Mouse (Mus musculus): ENCODE data around the gene Piwil4.

DNA sequence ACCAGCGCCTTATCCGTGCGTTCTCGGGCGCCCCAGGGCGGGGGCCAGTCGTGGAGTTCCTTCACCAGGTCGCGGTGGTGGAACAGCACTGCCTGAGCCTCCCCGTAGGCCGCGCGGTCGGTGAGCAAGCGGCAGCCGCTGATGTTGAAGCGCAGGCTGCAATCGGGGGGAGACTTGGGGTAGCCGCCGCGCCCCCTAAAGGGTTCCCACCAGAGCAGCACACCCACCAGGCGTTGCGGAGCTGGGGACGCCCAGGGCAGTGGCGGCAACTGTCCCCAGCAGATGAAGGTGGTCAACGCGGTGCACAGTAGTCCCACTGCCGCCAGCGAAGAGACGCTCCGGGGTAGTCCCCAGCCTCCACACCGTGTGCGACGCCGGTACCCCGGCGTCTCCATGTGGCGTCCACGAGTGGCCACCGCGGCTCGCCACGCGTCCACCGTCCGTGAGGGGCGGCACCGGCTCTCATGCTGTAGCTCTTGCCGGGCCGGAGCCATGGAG lies 11.0 kb upstream of the Piwil4 start:
- TF ChIP-seq USF2 (IDR thresholded peaks at IDR 0.05; ENCODE audit: borderline replicate concordance in 1 of 2, insufficient read depth in 1 of 2, low read depth in 1 of 2, low read length in 2 of 2): no peak
- no peak; a peak in 1 of 6 replicates for TF ChIP-seq CTCF (IDR thresholded peaks at IDR 0.05 in 2 of 3, conservative IDR thresholded peaks at IDR 0.05 in 1 of 3; ENCODE audit: control insufficient read depth in 1 of 3, insufficient read depth in 1 of 3, low read depth in 2 of 3, low read length in 3 of 3, poor library complexity in 1 of 3, severe bottlenecking in 1 of 3)
- TF ChIP-seq USF1 (IDR thresholded peaks at IDR 0.05; ENCODE audit: low read depth, low read length): no peak
- no peak for TF ChIP-seq EP300 (IDR thresholded peaks at IDR 0.05; ENCODE audit: low read depth in 1 of 2, low read length in 2 of 2)
- peak; percentile 3; the same call in 1 of the 2 replicates for TF ChIP-seq TAL1 (IDR thresholded peaks at IDR 0.05; ENCODE audit: low read length)
- TF ChIP-seq TCF12 (IDR thresholded peaks at IDR 0.05; ENCODE audit: low read depth, low read length): no peak
- TF ChIP-seq ELF1 (IDR thresholded peaks at IDR 0.05; ENCODE audit: low read depth, low read length): no peak
- TF ChIP-seq MXI1 (IDR thresholded peaks at IDR 0.05; ENCODE audit: low read depth, low read length): peak; percentile 43; the same call in 1 of the 2 replicates
- TF ChIP-seq POLR2A (IDR thresholded peaks at IDR 0.05; ENCODE audit: control insufficient read depth in 1 of 2, insufficient read depth in 1 of 2, low read depth in 1 of 2, low read length in 2 of 2, poor library complexity in 1 of 2): peak in 1 of 2 experiments; percentile 40; a peak in 1 of 4 replicates

All from MEL (cell line).